Mouse (Mus musculus): ENCODE measurements around the gene Bcl2l1. TPM values are rescaled to one million over a fixed set of nuclear protein-coding genes. Genes with fewer than 3 reads are reported as not detected.

Bcl2l1 gene
- polyA plus RNA-seq, 1 experiment, result 99.2 TPM

GRCm38 (mm10) chr2:152806037-152806436, 25.5 kb downstream of the Bcl2l1 start:
- Histone ChIP-seq H3K27ac (ENCODE audit: insufficient read depth, low read length) (no peak overlapping the region), H3K4me3 (ENCODE audit: insufficient read depth, low read length) (no peak overlapping the region), H3K4me1 (ENCODE audit: control insufficient read depth, insufficient read depth, low read length) (peaks cover 9% of the 10 kb centered on the region)
- TF ChIP-seq POLR2A (IDR thresholded peaks at IDR 0.05; ENCODE audit: extremely low read depth, insufficient read depth, low read length), result no peak
- TF ChIP-seq CTCF (IDR thresholded peaks at IDR 0.05; ENCODE audit: extremely low read depth, insufficient read depth, low read length), result no peak

GRCm38 (mm10) chr2:152805111-152805490, 26.4 kb downstream of the Bcl2l1 start:
- Histone ChIP-seq H3K27ac (ENCODE audit: insufficient read depth, low read length) (0 out of 2 replicates have a peak overlapping the region, but pooled peaks have one; percentile 57), H3K4me1 (ENCODE audit: control insufficient read depth, insufficient read depth, low read length) (peaks cover 9% of the 10 kb centered on the region), H3K4me3 (ENCODE audit: insufficient read depth, low read length) (no peak overlapping the region)
- TF ChIP-seq CTCF (IDR thresholded peaks at IDR 0.05; ENCODE audit: extremely low read depth, insufficient read depth, low read length) (no peak), POLR2A (IDR thresholded peaks at IDR 0.05; ENCODE audit: extremely low read depth, insufficient read depth, low read length) (no peak)

- H3K4me1 ChIP-seq (ENCODE audit: control insufficient read depth, insufficient read depth, low read length), result peaks cover 11% of the 10 kb centered on the region
- H3K4me3 ChIP-seq (ENCODE audit: insufficient read depth, low read length), result no peak overlapping the region
- peak overlapping the region; percentile 53; the same call in 1 of the 2 replicates for H3K27ac ChIP-seq (ENCODE audit: insufficient read depth, low read length)
- TF ChIP-seq CTCF (IDR thresholded peaks at IDR 0.05; ENCODE audit: extremely low read depth, insufficient read depth, low read length), result no peak
- no peak for TF ChIP-seq POLR2A (IDR thresholded peaks at IDR 0.05; ENCODE audit: extremely low read depth, insufficient read depth, low read length)
These were observed 27.0 kb downstream of the Bcl2l1 start for GRCm38 (mm10) chr2:152804408-152805110.

GRCm38 (mm10) chr2:152803081-152803480, 28.4 kb downstream of the Bcl2l1 start:
- TF ChIP-seq CTCF (IDR thresholded peaks at IDR 0.05; ENCODE audit: extremely low read depth, insufficient read depth, low read length) (no peak), POLR2A (IDR thresholded peaks at IDR 0.05; ENCODE audit: extremely low read depth, insufficient read depth, low read length) (no peak)
- Histone ChIP-seq H3K4me3 (ENCODE audit: insufficient read depth, low read length) (no peak overlapping the region), H3K4me1 (ENCODE audit: control insufficient read depth, insufficient read depth, low read length) (peaks cover 11% of the 10 kb centered on the region), H3K27ac (ENCODE audit: insufficient read depth, low read length) (no peak overlapping the region)

GRCm38 (mm10) chr2:152802303-152802702, 29.2 kb downstream of the Bcl2l1 start:
- Histone ChIP-seq H3K4me1 (ENCODE audit: control insufficient read depth, insufficient read depth, low read length) (peaks cover 11% of the 10 kb centered on the region), H3K4me3 (ENCODE audit: insufficient read depth, low read length) (no peak overlapping the region), H3K27ac (ENCODE audit: insufficient read depth, low read length) (no peak overlapping the region)
- no peak for TF ChIP-seq CTCF (IDR thresholded peaks at IDR 0.05; ENCODE audit: extremely low read depth, insufficient read depth, low read length)
- no peak for TF ChIP-seq POLR2A (IDR thresholded peaks at IDR 0.05; ENCODE audit: extremely low read depth, insufficient read depth, low read length)

GRCm38 (mm10) chr2:152800762-152801113, 30.8 kb downstream of the Bcl2l1 start:
- Histone ChIP-seq H3K4me1 (ENCODE audit: control insufficient read depth, insufficient read depth, low read length) (peaks cover 9% of the 10 kb centered on the region), H3K27ac (ENCODE audit: insufficient read depth, low read length) (no peak overlapping the region), H3K4me3 (ENCODE audit: insufficient read depth, low read length) (no peak overlapping the region)
- no peak for TF ChIP-seq POLR2A (IDR thresholded peaks at IDR 0.05; ENCODE audit: extremely low read depth, insufficient read depth, low read length)
- no peak for TF ChIP-seq CTCF (IDR thresholded peaks at IDR 0.05; ENCODE audit: extremely low read depth, insufficient read depth, low read length)

- H3K4me1 ChIP-seq (ENCODE audit: control insufficient read depth, insufficient read depth, low read length), result peaks cover 9% of the 10 kb centered on the region
- TF ChIP-seq CTCF (IDR thresholded peaks at IDR 0.05; ENCODE audit: extremely low read depth, insufficient read depth, low read length) (no peak), POLR2A (IDR thresholded peaks at IDR 0.05; ENCODE audit: extremely low read depth, insufficient read depth, low read length) (no peak)
- no peak overlapping the region for H3K27ac ChIP-seq (ENCODE audit: insufficient read depth, low read length)
- H3K4me3 ChIP-seq (ENCODE audit: insufficient read depth, low read length), result no peak overlapping the region
These were observed 31.4 kb downstream of the Bcl2l1 start for GRCm38 (mm10) chr2:152799954-152800761.

GRCm38 (mm10) chr2:152797589-152797988, 33.9 kb downstream of the Bcl2l1 start:
- Histone ChIP-seq H3K27ac (ENCODE audit: insufficient read depth, low read length) (no peak overlapping the region), H3K4me3 (ENCODE audit: insufficient read depth, low read length) (no peak overlapping the region), H3K4me1 (ENCODE audit: control insufficient read depth, insufficient read depth, low read length) (peaks cover 21% of the 10 kb centered on the region)
- no peak for TF ChIP-seq POLR2A (IDR thresholded peaks at IDR 0.05; ENCODE audit: extremely low read depth, insufficient read depth, low read length)
- no peak for TF ChIP-seq CTCF (IDR thresholded peaks at IDR 0.05; ENCODE audit: extremely low read depth, insufficient read depth, low read length)

GRCm38 (mm10) chr2:152794281-152794827, 37.2 kb downstream of the Bcl2l1 start:
- no peak overlapping the region for H3K4me3 ChIP-seq (ENCODE audit: insufficient read depth, low read length)

More at GRCm38 (mm10) chr2:152794281-152794827, 37.2 kb downstream of the Bcl2l1 start:
- TF ChIP-seq CTCF (IDR thresholded peaks at IDR 0.05; ENCODE audit: extremely low read depth, insufficient read depth, low read length) (no peak), POLR2A (IDR thresholded peaks at IDR 0.05; ENCODE audit: extremely low read depth, insufficient read depth, low read length) (no peak)
- Histone ChIP-seq H3K4me1 (ENCODE audit: control insufficient read depth, insufficient read depth, low read length) (peaks cover 33% of the 10 kb centered on the region), H3K27ac (ENCODE audit: insufficient read depth, low read length) (peak overlapping the region; percentile 89)
